Mouse (Mus musculus): ENCODE results near the gene Prkce. TPM values are rescaled to one million over a fixed set of nuclear protein-coding genes. Genes with fewer than 3 reads are reported as not detected.

Gene Prkce
- polyA plus RNA-seq, 1 experiment from 2014 or later = 18.7 TPM

GRCm38 (mm10) chr17:86525075-86525474, 357.5 kb downstream of the Prkce start:
- ATAC-seq (ENCODE audit: low FRiP score) = no peak
- no peaks in the 10 kb centered on the region for H3K27me3 ChIP-seq

GRCm38 (mm10) chr17:86526016-86526415, 358.4 kb downstream of the Prkce start:
- H3K4me2 ChIP-seq = no peak overlapping the region
- H3K9me3 ChIP-seq = no peaks in the 10 kb centered on the region
- 92% methylated on average over 7 of the region's 7 CpGs for WGBS
- peaks cover 6% of the 10 kb centered on the region; the same call in 1 of the 2 replicates for H3K4me1 ChIP-seq (replicated peaks)
- H3K9ac ChIP-seq = no peak overlapping the region
- no peak for ATAC-seq (ENCODE audit: low FRiP score)
- no peak overlapping the region for H3K27ac ChIP-seq
- H3K27me3 ChIP-seq = no peaks in the 10 kb centered on the region
- no peaks in the 10 kb centered on the region for H3K36me3 ChIP-seq
- no peak overlapping the region for H3K4me3 ChIP-seq

More at GRCm38 (mm10) chr17:86525075-86525474, 357.5 kb downstream of the Prkce start:
- H3K27ac ChIP-seq = no peak overlapping the region
- no peak overlapping the region for H3K9ac ChIP-seq
- no peak overlapping the region for H3K4me2 ChIP-seq
- H3K4me1 ChIP-seq (replicated peaks) = 0 out of 2 replicates have a peak, but pooled peaks cover under 1% of the 10 kb centered on the region
- no peak overlapping the region for H3K4me3 ChIP-seq
- H3K9me3 ChIP-seq = no peaks in the 10 kb centered on the region
- H3K36me3 ChIP-seq = no peaks in the 10 kb centered on the region
- 93% methylated on average over 2 of the region's 2 CpGs for WGBS

GRCm38 (mm10) chr17:86527298-86527697, 359.7 kb downstream of the Prkce start:
- H3K9me3 ChIP-seq = no peaks in the 10 kb centered on the region
- ATAC-seq (ENCODE audit: low FRiP score) = no peak
- WGBS = 95% methylated on average over 5 of the region's 5 CpGs

GRCm38 (mm10) chr17:86529003-86529402, 361.4 kb downstream of the Prkce start:
- H3K4me3 ChIP-seq = no peak overlapping the region
- H3K4me1 ChIP-seq (replicated peaks) = peaks cover 18% of the 10 kb centered on the region
- no peaks in the 10 kb centered on the region for H3K36me3 ChIP-seq
- H3K4me2 ChIP-seq = no peak overlapping the region
- no peaks in the 10 kb centered on the region for H3K9me3 ChIP-seq
- no peak overlapping the region for H3K27ac ChIP-seq
- WGBS = 86% methylated on average over 10 of the region's 10 CpGs
- ATAC-seq (ENCODE audit: low FRiP score) = no peak
- no peak overlapping the region for H3K9ac ChIP-seq
- H3K27me3 ChIP-seq = no peaks in the 10 kb centered on the region

More at GRCm38 (mm10) chr17:86527298-86527697, 359.7 kb downstream of the Prkce start:
- Histone ChIP-seq H3K4me3 (no peak overlapping the region), H3K36me3 (no peaks in the 10 kb centered on the region), H3K4me2 (no peak overlapping the region), H3K9ac (no peak overlapping the region), H3K4me1 (replicated peaks) (peaks cover 6% of the 10 kb centered on the region; the same call in 1 of the 2 replicates), H3K27me3 (no peaks in the 10 kb centered on the region), H3K27ac (no peak overlapping the region)

- ATAC-seq (ENCODE audit: low FRiP score) = no peak
- WGBS = 70% methylated on average over 4 of the region's 4 CpGs
- no peaks in the 10 kb centered on the region for H3K36me3 ChIP-seq
These were observed 361.8 kb downstream of the Prkce start for GRCm38 (mm10) chr17:86529411-86529810.

GRCm38 (mm10) chr17:86531231-86531630, 363.6 kb downstream of the Prkce start:
- Histone ChIP-seq H3K36me3 (no peaks in the 10 kb centered on the region), H3K9me3 (no peaks in the 10 kb centered on the region), H3K9ac (no peak overlapping the region), H3K4me1 (replicated peaks) (peaks cover 21% of the 10 kb centered on the region), H3K27ac (no peak overlapping the region), H3K4me3 (no peak overlapping the region), H3K4me2 (no peak overlapping the region), H3K27me3 (no peaks in the 10 kb centered on the region)
- ATAC-seq (ENCODE audit: low FRiP score) = no peak
- WGBS = 91% methylated on average over 6 of the region's 6 CpGs

More at GRCm38 (mm10) chr17:86529411-86529810, 361.8 kb downstream of the Prkce start:
- H3K9me3 ChIP-seq = no peaks in the 10 kb centered on the region
- no peak overlapping the region for H3K4me2 ChIP-seq
- H3K27ac ChIP-seq = no peak overlapping the region
- no peak overlapping the region for H3K9ac ChIP-seq
- H3K4me3 ChIP-seq = no peak overlapping the region
- peaks cover 18% of the 10 kb centered on the region for H3K4me1 ChIP-seq (replicated peaks)
- H3K27me3 ChIP-seq = no peaks in the 10 kb centered on the region

GRCm38 (mm10) chr17:86532783-86533548, 365.4 kb downstream of the Prkce start:
- 67% methylated on average over 17 of the region's 17 CpGs for WGBS
- H3K27ac ChIP-seq = no peak overlapping the region
- H3K4me1 ChIP-seq (replicated peaks) = peaks cover 26% of the 10 kb centered on the region
- H3K36me3 ChIP-seq = no peaks in the 10 kb centered on the region
- ATAC-seq (ENCODE audit: low FRiP score) = no peak
- no peaks in the 10 kb centered on the region for H3K9me3 ChIP-seq
- no peak overlapping the region for H3K4me3 ChIP-seq
- H3K4me2 ChIP-seq = no peak overlapping the region
- no peaks in the 10 kb centered on the region for H3K27me3 ChIP-seq
- H3K9ac ChIP-seq = no peak overlapping the region

GRCm38 (mm10) chr17:86533549-86533851, 365.9 kb downstream of the Prkce start:
- 88% methylated on average over 11 of the region's 11 CpGs for whole genome bisulfite sequencing

GRCm38 (mm10) chr17:86535096-86535495, 367.5 kb downstream of the Prkce start:
- H3K9me3 ChIP-seq = no peaks in the 10 kb centered on the region
- no peaks in the 10 kb centered on the region for H3K36me3 ChIP-seq
- no peaks in the 10 kb centered on the region for H3K27me3 ChIP-seq
- H3K4me1 ChIP-seq (replicated peaks) = peaks cover 25% of the 10 kb centered on the region
- H3K9ac ChIP-seq = peak overlapping the region; percentile 29; the same call in 1 of the 2 replicates
- no peak overlapping the region for H3K4me3 ChIP-seq
- 80% methylated on average over 10 of the region's 10 CpGs for WGBS
- no peak overlapping the region for H3K27ac ChIP-seq
- H3K4me2 ChIP-seq = no peak overlapping the region
- 0 out of 2 replicates have a peak, but pooled peaks have one; percentile 38 for ATAC-seq (ENCODE audit: low FRiP score)

More at GRCm38 (mm10) chr17:86533549-86533851, 365.9 kb downstream of the Prkce start:
- Histone ChIP-seq H3K27me3 (no peaks in the 10 kb centered on the region), H3K27ac (no peak overlapping the region), H3K4me3 (no peak overlapping the region), H3K4me2 (no peak overlapping the region), H3K36me3 (no peaks in the 10 kb centered on the region), H3K9me3 (no peaks in the 10 kb centered on the region), H3K4me1 (replicated peaks) (peaks cover 26% of the 10 kb centered on the region), H3K9ac (no peak overlapping the region)
- no peak for ATAC-seq (ENCODE audit: low FRiP score)

- 50% methylated on average over 22 of the region's 22 CpGs for WGBS
- H3K27me3 ChIP-seq = no peaks in the 10 kb centered on the region
These were observed 368.5 kb downstream of the Prkce start for GRCm38 (mm10) chr17:86535827-86536656.

GRCm38 (mm10) chr17:86539881-86540430, 372.4 kb downstream of the Prkce start:
- no peak for ATAC-seq (ENCODE audit: low FRiP score)
- Histone ChIP-seq H3K27me3 (no peaks in the 10 kb centered on the region), H3K4me1 (replicated peaks) (peaks cover 8% of the 10 kb centered on the region), H3K4me3 (no peak overlapping the region), H3K36me3 (no peaks in the 10 kb centered on the region), H3K9ac (no peak overlapping the region), H3K27ac (no peak overlapping the region), H3K9me3 (no peaks in the 10 kb centered on the region), H3K4me2 (no peak overlapping the region)
- WGBS = 83% methylated on average over 18 of the region's 18 CpGs

More at GRCm38 (mm10) chr17:86535827-86536656, 368.5 kb downstream of the Prkce start:
- Histone ChIP-seq H3K27ac (0 out of 2 replicates have a peak overlapping the region, but pooled peaks have one; percentile 20), H3K4me1 (replicated peaks) (peaks cover 20% of the 10 kb centered on the region), H3K36me3 (no peaks in the 10 kb centered on the region), H3K4me3 (no peak overlapping the region), H3K4me2 (peak overlapping the region; percentile 30), H3K9me3 (no peaks in the 10 kb centered on the region), H3K9ac (no peak overlapping the region)
- 0 out of 2 replicates have a peak, but pooled peaks have one; percentile 77 for ATAC-seq (ENCODE audit: low FRiP score)

- 34% methylated on average over 7 of the region's 7 CpGs for WGBS
- no peak overlapping the region for H3K27ac ChIP-seq
- H3K4me1 ChIP-seq (replicated peaks) = no peaks in the 10 kb centered on the region
- H3K9ac ChIP-seq = no peak overlapping the region
- no peaks in the 10 kb centered on the region for H3K9me3 ChIP-seq
- H3K27me3 ChIP-seq = no peaks in the 10 kb centered on the region
- no peak overlapping the region for H3K4me2 ChIP-seq
- H3K36me3 ChIP-seq = no peaks in the 10 kb centered on the region
- H3K4me3 ChIP-seq = no peak overlapping the region
- no peak for ATAC-seq (ENCODE audit: low FRiP score)
These were observed 378.9 kb downstream of the Prkce start for GRCm38 (mm10) chr17:86546529-86546928.
